Mouse (Mus musculus) erythroblast, adult 5-6 weeks (primary cell): Measurements from ENCODE around the gene Armh3. TPM values are rescaled to one million over a fixed set of nuclear protein-coding genes. Genes with fewer than 3 reads are reported as not detected.

Experiments
- ATAC-seq: replicated peaks from 2 replicates; pipeline ENCODE4 v1.8.0; 2016; ENCODE audit warnings: moderate number of reproducible peaks, mild to moderate bottlenecking, moderate TSS enrichment, inconsistent platforms; ENCODE audit not compliant: poor library complexity, low FRiP score, severe bottlenecking
- total RNA-seq, 2 experiments: library from RNA; stranded (forward) in 1 of 2; stranded (reverse) in 1 of 2; fragments of 150-400 nt in 1 of 2; fragments of 200-764, 138-1000 nt in 1 of 2; gene quantifications; 2 replicates each; pipeline versions ENCODE4 v1.2.3 to v1.2.4; 2015 to 2017; ENCODE audit warnings: low replicate concordance in 2 of 2

Armh3 gene
- total RNA-seq, 2 experiments from 2014 or later, result 0.60 to 1.3 TPM

DNA sequence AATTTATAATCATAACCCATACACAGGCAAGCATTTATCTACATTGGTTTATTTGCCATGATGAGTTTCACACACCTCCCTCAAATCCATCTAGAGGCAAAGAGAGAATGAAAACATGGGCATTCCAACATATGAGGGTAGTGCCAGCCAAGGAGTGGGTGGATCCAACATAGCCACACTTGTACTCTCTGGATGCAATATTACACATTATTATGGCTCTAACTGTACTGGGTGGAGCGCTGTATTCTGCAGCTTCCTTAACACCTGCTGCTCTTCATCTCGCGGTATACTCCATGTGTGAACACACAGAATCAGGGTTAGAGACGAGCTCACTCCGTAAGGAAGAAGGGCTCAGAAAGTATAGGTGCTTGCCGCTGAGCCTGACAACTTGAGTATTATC lies 79.9 kb downstream of the Armh3 start:
- no peak for ATAC-seq

DNA sequence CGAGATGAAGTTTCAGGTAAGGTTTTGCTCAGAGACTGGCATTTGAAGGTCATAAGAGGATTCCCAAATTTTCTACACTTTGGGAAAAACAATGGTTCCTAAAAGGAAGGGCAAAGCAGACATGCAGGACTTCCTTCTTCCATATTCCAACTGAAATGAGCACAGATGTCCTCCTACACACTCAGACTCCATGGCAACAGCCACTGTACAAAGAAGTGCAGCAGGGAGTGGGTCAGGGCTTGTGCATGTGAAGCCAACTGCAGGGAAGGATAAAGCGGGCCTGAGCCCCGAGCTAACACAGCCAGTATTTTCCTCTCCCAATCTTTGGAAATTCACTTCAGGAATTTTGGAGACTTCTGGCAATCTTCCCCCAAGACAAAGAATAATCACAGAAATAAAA lies 80.4 kb downstream of the Armh3 start:
- ATAC-seq, result no peak

DNA sequence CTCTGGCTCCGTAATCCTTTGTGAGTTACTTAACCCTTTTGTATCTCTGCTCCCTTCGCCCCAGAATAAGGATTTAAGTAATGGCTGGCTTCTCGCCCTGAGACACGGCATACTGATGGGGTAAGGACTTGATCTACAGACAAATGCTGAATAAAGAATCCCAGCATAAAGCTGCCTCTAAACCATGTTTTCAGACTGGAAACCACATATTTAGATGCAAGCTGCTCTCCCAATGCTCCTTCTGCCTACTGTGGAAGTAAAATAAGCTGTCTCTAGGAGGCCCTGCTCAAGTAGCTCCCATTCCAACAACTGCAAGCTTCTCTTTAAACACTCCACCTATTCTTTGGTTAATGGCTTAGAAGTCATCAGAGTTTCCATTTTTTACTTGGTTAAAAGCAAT lies 81.8 kb downstream of the Armh3 start:
- no peak for ATAC-seq

DNA sequence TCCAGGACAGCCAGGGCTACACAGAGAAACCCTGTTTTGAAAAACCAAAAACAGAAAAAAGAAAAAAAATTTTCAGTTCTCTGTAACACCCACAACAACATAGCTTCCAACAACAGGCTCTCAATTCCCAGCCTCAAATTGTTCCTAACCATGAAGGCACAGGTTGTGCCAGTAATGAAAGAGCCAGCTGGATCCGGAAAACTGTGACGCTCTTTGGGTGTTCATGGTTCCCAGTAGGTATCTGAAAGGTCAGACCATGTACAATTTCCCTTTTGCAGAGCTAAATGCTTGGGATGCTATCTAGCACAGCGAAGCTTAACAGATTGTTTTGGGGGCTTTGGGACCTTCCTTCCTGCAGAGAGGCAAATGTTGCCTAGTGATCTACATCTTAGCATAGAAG lies 82.3 kb downstream of the Armh3 start:
- no peak for ATAC-seq

DNA sequence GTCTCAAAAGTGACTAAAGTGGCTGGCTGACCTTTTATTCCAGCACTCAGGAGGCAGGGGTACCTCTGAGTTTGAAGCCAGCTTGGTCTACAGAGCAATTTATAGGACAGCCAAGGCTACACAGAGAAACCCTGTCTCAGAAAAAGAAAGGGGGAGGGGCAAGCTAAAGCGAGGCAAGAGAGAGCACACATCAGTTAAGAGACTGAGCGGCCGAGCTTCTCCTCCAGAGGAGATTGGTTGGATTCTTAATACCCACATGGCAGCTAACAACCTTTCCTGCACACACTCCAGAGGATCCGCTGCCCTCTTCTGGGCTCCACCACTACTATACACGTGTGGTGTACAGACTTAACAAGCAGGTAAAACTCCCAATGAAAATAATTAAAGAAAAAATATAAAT lies 85.3 kb downstream of the Armh3 start:
- ATAC-seq, result no peak

DNA sequence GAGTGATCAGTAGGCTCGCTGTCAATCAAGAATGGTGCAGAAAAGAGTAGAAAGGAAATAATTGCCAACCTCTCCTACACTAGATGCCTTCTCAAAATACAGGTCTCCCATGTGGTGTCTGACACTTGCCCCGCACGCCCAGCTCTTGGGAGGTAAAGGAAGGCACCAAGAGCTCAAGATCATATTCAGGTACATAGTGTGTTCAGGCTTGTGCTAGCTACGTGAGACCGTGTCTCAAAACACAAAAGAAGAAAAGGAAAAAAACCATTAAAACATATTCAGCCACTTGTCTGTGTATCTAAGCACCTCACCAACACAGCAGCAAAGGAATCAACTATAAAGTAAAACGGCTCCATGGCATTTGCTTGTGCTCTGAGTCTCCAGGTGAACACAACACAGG lies 85.9 kb downstream of the Armh3 start:
- ATAC-seq, result no peak

DNA sequence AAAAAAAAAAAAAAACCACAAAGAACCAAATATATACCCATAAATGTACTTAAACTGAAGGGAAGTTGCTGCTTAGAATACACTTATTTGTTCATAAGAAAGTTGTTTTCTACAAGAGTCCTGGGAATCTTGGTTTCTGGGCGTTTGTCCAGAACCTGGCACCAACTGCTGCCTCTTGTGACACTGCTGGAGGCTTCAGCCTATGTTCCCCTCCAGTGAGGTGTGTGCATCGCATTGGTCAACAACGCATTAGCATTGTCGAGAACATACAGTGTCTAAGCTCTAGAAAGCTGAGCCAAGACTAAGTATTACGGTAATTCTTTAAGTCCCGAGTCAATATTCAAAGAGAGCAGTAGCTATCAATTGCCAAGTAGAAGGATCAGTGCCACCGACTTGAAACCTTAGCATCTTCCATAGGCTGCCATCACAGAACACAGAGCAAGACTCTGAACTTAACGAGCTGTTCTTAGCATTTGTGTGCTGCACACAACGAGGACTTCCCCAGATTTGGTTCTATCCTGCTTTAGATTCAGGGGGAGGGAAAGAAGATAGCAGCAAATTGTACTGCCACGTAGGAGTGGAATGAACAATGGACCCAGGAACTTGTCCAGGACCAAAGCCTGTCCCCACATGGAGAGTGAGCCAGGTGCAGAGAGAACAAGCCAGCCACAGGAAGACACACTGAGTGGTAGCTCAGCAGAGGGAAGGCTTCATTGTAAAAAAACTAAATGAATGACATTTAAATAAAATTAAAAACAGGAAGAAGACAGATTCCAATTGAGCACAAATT lies 86.9 kb downstream of the Armh3 start:
- ATAC-seq, result no peak

DNA sequence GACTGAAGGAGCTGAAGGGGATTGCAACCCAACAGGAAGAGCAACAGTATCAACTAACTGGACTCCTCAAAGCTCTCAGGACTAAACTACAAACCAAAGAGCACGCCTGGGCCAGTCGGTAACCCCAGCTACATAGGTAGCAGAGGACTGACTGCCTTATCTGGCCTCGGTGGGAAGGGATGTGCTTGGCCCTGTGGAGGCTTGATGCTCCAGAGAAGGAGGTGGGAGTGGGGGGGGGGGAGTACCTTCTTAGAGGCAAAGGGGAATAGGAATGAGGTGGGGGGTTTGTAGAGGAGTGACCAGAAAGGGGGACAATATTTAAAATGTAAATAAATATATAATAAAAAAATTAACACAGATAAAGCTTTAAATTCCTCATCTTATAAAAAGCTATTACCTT lies 90.0 kb downstream of the Armh3 start:
- no peak for ATAC-seq

DNA sequence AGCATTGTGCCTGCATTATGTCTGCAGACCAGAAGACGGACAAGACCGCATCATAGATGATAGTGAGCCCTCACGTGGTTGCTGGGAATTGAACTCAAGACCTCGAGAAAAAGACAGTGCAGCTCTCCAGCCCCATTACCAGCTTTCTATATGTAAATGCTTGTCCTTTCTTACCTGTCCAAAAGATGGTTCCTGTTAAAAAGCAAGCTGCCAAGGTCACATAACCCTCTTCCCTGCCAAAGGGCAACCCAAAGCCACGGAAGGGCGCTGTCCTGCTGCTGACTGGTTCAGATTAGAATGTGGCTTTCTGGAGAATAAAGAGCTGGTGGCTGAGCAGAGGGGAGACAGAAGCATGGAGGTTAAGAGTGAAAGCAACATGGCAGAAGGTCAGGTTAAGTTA lies 90.9 kb downstream of the Armh3 start:
- no peak for ATAC-seq

DNA sequence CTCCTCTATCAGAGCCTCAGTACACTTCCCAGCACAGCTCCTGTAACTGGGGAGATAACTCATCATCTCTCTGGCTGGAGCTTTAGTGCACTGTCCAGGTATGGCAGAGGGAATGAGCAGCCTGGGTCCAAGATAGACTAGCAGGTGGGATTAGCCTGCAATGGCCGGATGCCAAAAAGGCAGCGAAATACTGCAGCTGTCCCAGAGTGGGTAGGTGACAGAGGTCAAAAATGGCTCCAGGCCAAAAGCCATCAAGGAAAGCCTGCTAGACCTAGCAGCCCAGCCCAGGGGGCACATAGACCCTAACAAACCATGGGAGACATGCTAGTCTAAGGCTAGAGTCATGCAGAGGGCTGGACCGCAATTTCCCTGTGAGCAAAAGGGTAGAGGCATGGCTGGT lies 94.4 kb downstream of the Armh3 start:
- no peak for ATAC-seq

DNA sequence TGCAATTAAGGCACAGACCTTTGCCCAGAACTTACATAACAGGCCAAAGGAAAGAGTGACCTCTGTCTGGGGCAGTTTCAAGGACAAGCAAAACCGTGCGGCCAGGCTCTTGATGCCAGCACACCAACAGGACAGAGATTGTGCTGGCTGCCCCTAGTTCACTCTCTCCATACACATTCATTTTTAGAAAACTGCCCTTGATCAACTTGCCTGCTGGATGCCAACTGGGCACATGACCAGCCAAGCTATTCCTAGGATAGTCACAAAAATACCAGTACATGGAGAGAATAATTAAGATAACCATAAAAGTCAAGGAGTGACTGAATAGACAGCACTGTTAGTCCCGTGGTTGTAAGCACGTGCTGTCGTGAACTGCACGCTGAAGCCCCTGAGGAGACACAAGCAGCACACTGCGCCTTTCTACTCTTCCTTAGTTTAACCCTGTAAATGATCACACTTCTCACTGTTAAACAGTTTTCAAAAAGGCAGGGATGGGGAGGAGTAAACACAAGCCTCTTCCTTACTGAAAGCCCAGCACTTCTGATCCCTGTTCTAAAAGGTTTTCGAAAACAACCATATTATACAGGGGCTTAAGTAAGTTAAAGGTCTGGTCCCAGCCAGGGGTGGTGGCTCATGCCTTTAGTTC lies 95.8 kb downstream of the Armh3 start:
- ATAC-seq, result no peak

DNA sequence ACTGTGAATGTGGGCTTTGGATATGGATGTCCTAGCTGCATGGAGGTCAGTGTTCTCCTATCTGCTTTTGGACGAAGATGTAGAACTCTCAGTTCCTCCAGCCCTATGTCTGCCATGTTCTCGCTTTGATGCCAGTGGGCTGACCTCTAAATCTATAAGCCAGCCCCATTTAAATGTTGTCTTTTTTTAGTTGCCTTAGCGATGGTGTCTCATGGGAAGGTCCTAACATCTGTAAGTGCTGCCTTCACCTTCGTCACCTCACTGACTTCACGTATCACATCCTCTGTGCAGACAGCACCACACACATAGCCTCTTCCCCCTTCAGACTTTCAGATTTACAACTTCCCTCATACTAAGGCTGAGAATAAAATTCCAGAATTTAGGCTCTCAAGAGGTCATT lies 97.5 kb downstream of the Armh3 start:
- ATAC-seq, result no peak

DNA sequence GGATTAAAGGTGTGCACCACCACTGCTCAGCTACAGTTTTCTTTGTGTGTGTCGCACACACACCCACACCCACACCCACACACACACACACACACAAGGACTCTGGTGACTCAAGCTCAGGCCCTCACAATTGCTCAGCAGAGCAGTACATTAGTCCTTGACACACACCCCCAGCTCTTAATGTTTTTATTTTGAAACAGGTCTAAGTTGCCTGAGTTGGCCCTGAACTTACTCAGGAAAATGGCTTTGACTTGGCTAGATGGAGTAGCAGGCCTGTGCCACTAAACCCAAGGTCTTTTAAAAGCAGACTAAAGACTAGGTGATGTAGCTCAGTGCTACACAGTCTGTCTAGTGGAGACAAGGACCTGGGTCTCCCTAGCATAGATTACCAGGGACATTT lies 102.6 kb downstream of the Armh3 start:
- no peak for ATAC-seq

DNA sequence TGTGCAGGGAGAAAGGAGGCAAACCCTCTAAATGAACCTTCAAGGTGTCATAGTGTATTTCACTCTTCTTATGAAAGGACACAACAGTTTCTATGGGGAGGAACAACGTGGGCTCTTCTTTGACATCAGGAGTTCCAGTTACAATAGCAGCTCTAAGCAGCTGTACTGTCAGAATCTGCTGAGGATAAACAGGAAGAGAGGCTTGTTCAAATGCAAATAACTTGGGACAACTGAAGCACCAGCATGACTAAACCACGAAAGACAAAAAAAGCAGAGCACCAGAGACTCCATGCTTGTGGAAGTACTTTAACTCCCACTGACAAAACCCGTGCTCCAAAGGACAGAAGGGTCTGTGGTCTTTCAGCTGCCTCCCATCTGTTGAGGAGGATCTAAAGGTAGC lies 116.2 kb downstream of the Armh3 start:
- no peak for ATAC-seq

DNA sequence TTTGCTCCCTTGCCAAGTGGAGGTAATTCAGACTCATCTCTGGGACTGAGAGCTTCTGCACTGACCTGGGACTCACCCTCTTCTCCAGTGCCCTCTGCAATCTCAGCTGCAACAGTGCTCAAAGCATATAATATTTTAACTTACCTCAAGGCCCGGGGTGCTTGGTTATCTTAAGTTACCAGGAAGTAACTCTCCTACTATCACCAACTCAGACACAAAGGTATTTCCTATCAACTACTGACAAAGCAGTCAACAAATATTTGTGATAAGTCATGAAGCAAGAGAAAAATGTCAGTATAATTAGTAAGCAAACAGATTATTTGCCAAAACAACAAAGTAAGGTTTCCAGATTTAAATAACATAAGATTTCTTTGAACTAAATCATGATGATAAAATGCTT lies 125.0 kb downstream of the Armh3 start:
- ATAC-seq, result no peak

DNA sequence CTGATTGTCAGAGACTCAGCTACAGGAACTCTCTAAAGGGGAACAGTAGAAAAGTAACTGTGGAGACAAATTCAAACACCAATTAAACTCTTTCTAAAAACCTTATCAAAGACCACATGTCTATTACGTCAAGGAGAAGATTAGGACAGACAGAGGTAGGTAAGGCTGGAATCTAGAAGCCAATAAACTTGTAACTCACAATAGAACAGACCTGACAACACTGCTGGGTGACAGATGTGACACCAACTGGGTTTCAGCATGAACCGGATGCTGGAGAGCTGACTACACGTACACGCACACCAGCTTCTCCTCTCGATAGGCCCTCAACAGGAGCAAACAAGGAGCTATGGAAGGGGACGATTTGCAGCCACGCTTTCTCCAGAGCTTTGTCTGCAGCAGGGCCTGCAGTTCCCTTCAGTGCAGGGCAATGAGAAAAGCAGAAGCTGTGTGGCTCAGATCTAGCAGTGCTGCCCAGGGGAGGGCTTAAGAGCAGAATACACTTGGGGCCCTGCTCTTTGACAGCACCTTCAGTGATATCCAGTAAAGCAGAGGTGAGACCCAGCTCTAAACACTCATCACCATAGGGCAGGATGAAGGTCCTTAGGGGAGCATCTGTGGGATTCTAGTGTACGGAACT lies 142.9 kb downstream of the Armh3 start:
- ATAC-seq, result peak; percentile 49; the same call in 1 of the 2 replicates

DNA sequence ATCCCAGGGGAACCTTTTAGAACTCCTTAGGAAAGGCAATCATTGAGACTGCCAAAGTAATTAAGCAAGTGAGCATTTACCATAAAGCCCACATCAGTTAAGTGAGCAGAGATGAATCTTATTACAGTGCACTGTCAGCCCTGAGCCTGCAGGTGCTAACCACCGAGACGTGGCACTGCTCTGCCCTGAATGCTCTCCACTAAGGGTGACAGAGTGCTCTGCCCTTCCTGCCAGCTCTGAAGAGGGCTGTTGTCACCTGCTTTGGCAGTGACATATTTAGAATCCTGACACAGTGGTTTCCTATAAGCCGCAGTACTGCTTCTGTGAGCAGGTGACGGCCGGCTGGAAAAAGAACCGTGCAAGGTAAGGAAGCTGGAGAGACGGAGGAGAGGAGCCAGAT lies 143.8 kb downstream of the Armh3 start:
- ATAC-seq, result no peak

DNA sequence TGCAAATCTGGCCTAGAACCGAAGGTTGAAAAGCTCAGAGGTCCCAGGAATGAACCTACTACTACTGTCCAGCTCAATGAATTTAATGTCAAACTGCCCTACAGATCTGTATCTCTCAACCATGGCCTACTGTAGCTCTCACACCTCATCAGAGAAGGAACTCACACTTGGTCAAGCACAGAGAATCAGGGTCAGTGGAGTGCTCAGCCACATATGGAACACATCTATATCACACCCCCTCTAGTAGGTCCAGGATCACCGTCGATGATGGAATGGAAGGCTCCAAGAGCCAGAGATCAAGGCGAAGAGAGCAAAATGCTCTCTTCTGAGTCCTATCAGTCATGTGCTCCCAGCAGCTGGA lies 150.6 kb downstream of the Armh3 start:
- no peak for ATAC-seq

DNA sequence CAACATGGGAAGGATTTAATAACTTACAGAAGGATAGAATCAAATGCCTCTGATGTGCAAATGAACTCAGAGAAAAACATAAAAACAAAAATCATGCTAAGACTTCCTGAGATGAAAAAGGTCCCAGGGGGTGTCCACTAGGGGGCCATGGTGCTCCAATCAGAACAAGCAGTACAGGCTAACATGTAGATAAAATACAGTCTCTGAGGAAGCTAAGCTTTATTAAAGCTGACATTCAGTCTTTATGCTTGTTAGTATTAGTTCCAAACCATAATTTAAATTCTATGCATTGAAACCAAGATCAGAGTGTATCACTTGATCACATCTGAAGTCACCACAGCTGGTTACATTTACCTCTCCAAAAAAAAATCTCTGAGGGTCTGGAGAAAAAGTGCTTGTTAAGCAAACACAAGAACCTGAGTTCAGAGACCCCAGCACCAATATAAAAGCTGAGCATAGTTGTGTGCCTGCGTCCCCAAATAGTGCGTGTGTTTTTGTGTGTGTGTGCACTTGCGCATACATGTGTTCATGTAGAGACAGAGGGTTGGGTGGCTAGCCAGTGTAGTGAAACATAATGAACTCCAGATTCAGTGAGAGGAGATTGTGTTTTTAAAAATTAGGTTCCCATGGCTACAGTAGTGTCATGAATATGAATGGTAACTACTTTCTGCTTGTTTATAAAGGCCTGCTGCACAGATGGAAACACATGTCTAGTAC lies 151.1 kb downstream of the Armh3 start:
- ATAC-seq, result no peak

DNA sequence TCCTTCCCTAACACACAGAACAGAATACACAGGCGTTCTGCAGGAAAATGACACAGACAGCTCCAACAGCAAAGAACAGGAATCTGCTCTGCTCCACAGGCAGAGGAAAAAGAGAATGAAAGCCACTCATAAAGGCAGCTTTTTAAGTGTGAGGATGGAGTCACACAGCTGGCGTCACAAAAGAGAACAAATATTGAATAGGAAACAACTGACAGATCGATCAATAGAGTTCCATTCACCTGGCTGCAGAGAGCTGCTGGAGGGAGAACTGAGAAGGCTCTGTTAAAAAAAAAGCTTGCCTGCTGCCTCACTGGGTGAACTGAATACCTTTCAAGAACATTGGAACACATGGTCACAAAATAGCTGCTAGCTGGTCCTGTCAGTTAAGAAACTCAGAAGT lies 154.1 kb downstream of the Armh3 start:
- ATAC-seq, result no peak

DNA sequence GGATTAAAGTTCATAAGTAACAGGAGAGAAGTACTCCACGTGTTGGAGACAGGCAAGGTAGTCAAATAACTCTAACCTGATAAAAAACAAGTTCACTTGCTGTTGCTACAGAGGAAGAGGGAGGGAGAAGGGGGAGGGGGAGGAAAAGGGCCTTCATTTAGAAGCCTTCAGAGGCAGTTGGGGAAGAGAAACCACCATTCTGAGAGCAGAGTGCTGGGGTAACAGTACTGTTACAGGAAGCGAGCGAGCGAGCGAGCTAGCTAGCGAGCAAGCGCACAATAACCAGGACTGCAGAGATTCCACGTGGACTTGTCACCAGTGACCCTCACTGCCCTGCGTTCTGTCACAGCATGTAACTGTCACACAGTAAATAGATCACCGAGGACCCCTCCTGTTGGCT lies 154.9 kb downstream of the Armh3 start:
- ATAC-seq, result no peak
